Mouse (Mus musculus) MEL (cell line): ENCODE results near the gene Uox. TPM values are rescaled to one million over a fixed set of nuclear protein-coding genes. Genes with fewer than 3 reads are reported as not detected.
A peak's percentile ranks its signal among the peaks of the same experiment; 100 is the strongest.

Experiments
- DNase-seq: peaks from one replicate; pipeline ENCODE4 v3.0.0; 2011; ENCODE audit warnings: low read depth, low spot score
- H3K27ac ChIP-seq: 2 replicates; pipeline ENCODE4 v1.5.1; 2012; ENCODE audit warnings: low read depth, mild to moderate bottlenecking, control low read depth, low read length, moderate library complexity; ENCODE audit not compliant: control insufficient read depth
- H3K27me3 ChIP-seq, 2 experiments: fragments of 150-350 bp in 1 of 2; sonication (generic) in 1 of 2; 2 replicates each; pipeline ENCODE4 v1.6.1; 2012; ENCODE audit warnings: low read length in 2 of 2, mild to moderate bottlenecking in 2 of 2, improper control_type of control experiment in 1 of 2, moderate library complexity in 1 of 2; ENCODE audit not compliant: insufficient read depth in 2 of 2, control insufficient read depth in 1 of 2
- H3K36me3 ChIP-seq, 2 experiments: 2 replicates each; pipeline ENCODE4 v1.6.1; 2012 to 2014; ENCODE audit warnings: low read length in 2 of 2, improper control_type of control experiment in 1 of 2, inconsistent platforms in 1 of 2, mild to moderate bottlenecking in 1 of 2; ENCODE audit not compliant: insufficient read depth in 2 of 2, control insufficient read depth in 1 of 2
- H3K4me1 ChIP-seq, 2 experiments: fragments of 150-350 bp in 1 of 2; sonication (generic) in 1 of 2; 2 replicates each; pipeline ENCODE4 v1.6.1; 2012; ENCODE audit warnings: low read length in 2 of 2, improper control_type of control experiment in 1 of 2, mild to moderate bottlenecking in 1 of 2; ENCODE audit not compliant: insufficient read depth in 2 of 2, control insufficient read depth in 1 of 2
- H3K4me3 ChIP-seq, 2 experiments: fragments of 150-350 bp in 1 of 2; sonication (generic) in 1 of 2; 2 replicates each; pipeline ENCODE4 v1.5.1; 2012; ENCODE audit warnings: low read depth in 2 of 2, low read length in 2 of 2, mild to moderate bottlenecking in 2 of 2, moderate library complexity in 2 of 2, control low read depth in 1 of 2, improper control_type of control experiment in 1 of 2; ENCODE audit not compliant: control insufficient read depth in 1 of 2, insufficient read depth in 1 of 2
- H3K79me2 ChIP-seq: 2 replicates; pipeline ENCODE4 v1.6.1; 2012; ENCODE audit warnings: mild to moderate bottlenecking, low read length, moderate library complexity; ENCODE audit not compliant: control insufficient read depth, poor library complexity, insufficient read depth
- H3K9ac ChIP-seq: 2 replicates; pipeline ENCODE4 v1.6.1; 2012; ENCODE audit warnings: low read depth, mild to moderate bottlenecking, control low read depth, low read length, moderate library complexity; ENCODE audit not compliant: control insufficient read depth, poor library complexity, severe bottlenecking
- H3K9me3 ChIP-seq: fragments of 150-350 bp; sonication (generic); replicated peaks from 2 replicates; pipeline ENCODE4 v1.6.1; 2012; ENCODE audit warnings: mild to moderate bottlenecking, low read length, improper control_type of control experiment, moderate library complexity; ENCODE audit not compliant: insufficient read depth
- BHLHE40 ChIP-seq: IDR thresholded peaks from 2 replicates; pipeline ENCODE4 v1.6.1; 2012; ENCODE audit warnings: low read depth, mild to moderate bottlenecking, inconsistent platforms, low read length, improper control_type of control experiment, borderline replicate concordance
- CHD2 ChIP-seq: IDR thresholded peaks from 2 replicates; pipeline ENCODE4 v1.6.1; 2011; ENCODE audit warnings: low read length, improper control_type of control experiment
- CTCF ChIP-seq, 3 experiments: IDR thresholded peaks in 2 of 3; conservative IDR thresholded peaks in 1 of 3; 2 replicates each; pipeline ENCODE4 v1.5.1; 2011 to 2012; ENCODE audit warnings: low read length in 3 of 3, low read depth in 2 of 3, mild to moderate bottlenecking in 2 of 3, improper control_type of control experiment in 1 of 3, inconsistent platforms in 1 of 3, mixed read lengths in 1 of 3, moderate library complexity in 1 of 3; ENCODE audit not compliant: control insufficient read depth in 1 of 3, insufficient read depth in 1 of 3, poor library complexity in 1 of 3, severe bottlenecking in 1 of 3
- ELF1 ChIP-seq: IDR thresholded peaks from 2 replicates; pipeline ENCODE4 v1.6.1; 2014; ENCODE audit warnings: low read depth, mild to moderate bottlenecking, inconsistent platforms, low read length, improper control_type of control experiment, moderate library complexity
- ETS1 ChIP-seq: IDR thresholded peaks from 2 replicates; pipeline ENCODE4 v1.6.1; 2012; ENCODE audit warnings: low read depth, mild to moderate bottlenecking, inconsistent platforms, low read length, improper control_type of control experiment, moderate library complexity
- GATA1 ChIP-seq: IDR thresholded peaks from 2 replicates; pipeline ENCODE4 v1.6.1; 2011; ENCODE audit warnings: low read depth, low read length, improper control_type of control experiment
- KAT2A ChIP-seq: conservative IDR thresholded peaks from 2 replicates; pipeline ENCODE4 v1.6.1; 2012; ENCODE audit warnings: low read depth, low read length, improper control_type of control experiment, inconsistent platforms
- MEF2A ChIP-seq: IDR thresholded peaks from 2 replicates; pipeline ENCODE4 v1.6.1; 2014; ENCODE audit warnings: low read depth, mild to moderate bottlenecking, inconsistent platforms, low read length, improper control_type of control experiment; ENCODE audit not compliant: poor library complexity, insufficient replicate concordance, severe bottlenecking; ENCODE audit errors: extremely low read depth
- MYB ChIP-seq: IDR thresholded peaks from 2 replicates; pipeline ENCODE4 v1.6.1; 2011; ENCODE audit warnings: mild to moderate bottlenecking, low read depth, low read length, improper control_type of control experiment
- MYC ChIP-seq: IDR thresholded peaks from 2 replicates; pipeline ENCODE4 v1.6.1; 2011; ENCODE audit warnings: low read depth, mild to moderate bottlenecking, low read length, improper control_type of control experiment, moderate library complexity
- NELFE ChIP-seq: IDR thresholded peaks from 2 replicates; pipeline ENCODE4 v1.6.1; 2011; ENCODE audit warnings: low read depth, low read length, improper control_type of control experiment
- NRF1 ChIP-seq: IDR thresholded peaks from 2 replicates; pipeline ENCODE4 v1.6.1; 2014; ENCODE audit warnings: low read depth, mild to moderate bottlenecking, inconsistent platforms, low read length, improper control_type of control experiment, moderate library complexity; ENCODE audit not compliant: poor library complexity, insufficient read depth, severe bottlenecking
- POLR2AphosphoS2 ChIP-seq: IDR thresholded peaks from 2 replicates; pipeline ENCODE4 v1.6.1; 2011; ENCODE audit warnings: low read length, improper control_type of control experiment
- RAD21 ChIP-seq: IDR thresholded peaks from 2 replicates; pipeline ENCODE4 v1.6.1; 2011; ENCODE audit warnings: mild to moderate bottlenecking, low read depth, low read length, improper control_type of control experiment
- SIN3A ChIP-seq: IDR thresholded peaks from 2 replicates; pipeline ENCODE4 v1.6.1; 2012; ENCODE audit warnings: low read length, improper control_type of control experiment, inconsistent platforms
- SMC3 ChIP-seq: IDR thresholded peaks from 2 replicates; pipeline ENCODE4 v1.6.1; 2011; ENCODE audit warnings: low read depth, low read length, improper control_type of control experiment
- TAL1 ChIP-seq: IDR thresholded peaks from 2 replicates; pipeline ENCODE4 v1.6.1; 2012; ENCODE audit warnings: mild to moderate bottlenecking, inconsistent platforms, low read length, moderate library complexity, mixed read lengths
- TBP ChIP-seq: IDR thresholded peaks from 2 replicates; pipeline ENCODE4 v1.8.0; 2011; ENCODE audit warnings: low read depth, low read length, improper control_type of control experiment
- USF1 ChIP-seq: IDR thresholded peaks from 2 replicates; pipeline ENCODE4 v1.6.1; 2014; ENCODE audit warnings: low read depth, mild to moderate bottlenecking, inconsistent platforms, low read length, improper control_type of control experiment, moderate library complexity
- ZC3H11A ChIP-seq: IDR thresholded peaks from 2 replicates; pipeline ENCODE4 v1.6.1; 2012; ENCODE audit warnings: low read depth, mild to moderate bottlenecking, inconsistent platforms, low read length, improper control_type of control experiment
- ZKSCAN1 ChIP-seq: IDR thresholded peaks from 2 replicates; pipeline ENCODE4 v1.6.1; 2012; ENCODE audit warnings: low read depth, mild to moderate bottlenecking, inconsistent platforms, low read length, improper control_type of control experiment, moderate library complexity
- ZNF384 ChIP-seq: IDR thresholded peaks from 2 replicates; pipeline ENCODE4 v1.6.1; 2012; ENCODE audit warnings: low read depth, mild to moderate bottlenecking, inconsistent platforms, low read length, improper control_type of control experiment
- polyA plus RNA-seq, 2 experiments: library from polyadenylated mRNA; stranded (reverse) in 1 of 2; unstranded in 1 of 2; fragments of >175 nt in 1 of 2; fragments of >200 nt in 1 of 2; gene quantifications; 2 replicates each; pipeline versions ENCODE4 v1.2.1 to v1.2.4; 2012; ENCODE audit warnings: low replicate concordance in 2 of 2, low read depth in 1 of 2; ENCODE audit not compliant: insufficient read length in 2 of 2, insufficient read depth in 1 of 2, missing spikeins in 1 of 2
- total RNA-seq: library from RNA; depleted of rRNA; stranded (reverse); fragments of 300-350 nt; gene quantifications from 2 replicates; pipeline ENCODE4 v1.2.3, GENCODE M21; 2012

The Uox gene
- total and polyA plus RNA-seq, 3 experiments: not detected

DNA sequence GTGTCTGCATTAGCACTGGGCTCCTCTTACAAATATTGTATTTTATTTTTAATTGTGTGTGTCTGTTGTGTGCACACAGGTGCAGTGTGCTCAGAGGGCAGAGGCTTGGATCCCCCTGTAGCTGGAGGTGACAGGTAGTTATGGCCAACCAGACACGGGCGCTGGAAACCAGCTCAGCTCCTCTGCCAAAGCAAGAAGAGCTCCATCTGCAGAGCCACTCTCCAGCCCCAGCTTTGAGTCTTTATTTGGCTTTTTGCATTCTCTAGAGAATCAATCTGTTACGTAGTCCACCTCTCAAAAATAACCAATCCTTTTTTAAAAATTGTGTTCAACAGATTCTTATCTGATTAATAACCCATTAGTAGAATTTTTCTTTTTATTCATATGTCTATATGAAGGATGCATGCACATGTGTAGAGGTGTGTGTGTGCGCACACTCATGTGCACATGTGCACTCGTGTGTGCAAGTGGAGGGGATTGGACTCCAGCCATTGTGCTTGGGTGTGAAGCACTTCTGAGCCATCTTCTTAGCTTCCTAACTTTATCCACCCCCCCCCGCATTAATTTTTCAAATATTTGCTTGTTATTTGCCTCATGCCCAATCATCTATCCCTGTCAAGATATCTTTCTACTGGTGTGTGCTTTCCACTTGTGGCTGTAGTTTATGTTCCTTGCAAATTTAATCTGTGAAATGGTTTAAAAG, 29.1 kb downstream of the Uox start:
- DNase-seq: no peak
- H3K27me3 ChIP-seq: peaks cover 0 to 2% of the 10 kb centered on the region in 2 experiments; a peak in 1 of 4 replicates
- no peak overlapping the region for H3K4me3 ChIP-seq
- H3K27ac ChIP-seq: no peak overlapping the region
- no peaks in the 10 kb centered on the region for H3K9me3 ChIP-seq
- no peaks in the 10 kb centered on the region for H3K79me2 ChIP-seq
- H3K9ac ChIP-seq: no peak overlapping the region
- TF ChIP-seq ZC3H11A: no peak
- no peak for TF ChIP-seq CTCF (IDR thresholded peaks at IDR 0.05 in 2 of 3, conservative IDR thresholded peaks at IDR 0.05 in 1 of 3; ENCODE audit: control insufficient read depth in 1 of 3, insufficient read depth in 1 of 3, low read depth in 2 of 3, low read length in 3 of 3, poor library complexity in 1 of 3, severe bottlenecking in 1 of 3)
- TF ChIP-seq KAT2A: no peak
- TF ChIP-seq MYC: no peak
- no peak for TF ChIP-seq GATA1
- no peak for TF ChIP-seq USF1
- no peak for TF ChIP-seq NELFE
- no peak for TF ChIP-seq SMC3
- no peak for TF ChIP-seq TBP
- no peak for TF ChIP-seq TAL1
- TF ChIP-seq CHD2: no peak
- no peak for TF ChIP-seq NRF1
- no peak for TF ChIP-seq ELF1
- TF ChIP-seq POLR2AphosphoS2: no peak
- TF ChIP-seq MEF2A: no peak
- TF ChIP-seq ZKSCAN1: no peak
- no peak for TF ChIP-seq ZNF384
- TF ChIP-seq ETS1: no peak
- TF ChIP-seq SIN3A: no peak
- no peak for TF ChIP-seq MYB
- H3K36me3 ChIP-seq: no peaks in the 10 kb centered on the region
- no peaks in the 10 kb centered on the region for H3K4me1 ChIP-seq

DNA sequence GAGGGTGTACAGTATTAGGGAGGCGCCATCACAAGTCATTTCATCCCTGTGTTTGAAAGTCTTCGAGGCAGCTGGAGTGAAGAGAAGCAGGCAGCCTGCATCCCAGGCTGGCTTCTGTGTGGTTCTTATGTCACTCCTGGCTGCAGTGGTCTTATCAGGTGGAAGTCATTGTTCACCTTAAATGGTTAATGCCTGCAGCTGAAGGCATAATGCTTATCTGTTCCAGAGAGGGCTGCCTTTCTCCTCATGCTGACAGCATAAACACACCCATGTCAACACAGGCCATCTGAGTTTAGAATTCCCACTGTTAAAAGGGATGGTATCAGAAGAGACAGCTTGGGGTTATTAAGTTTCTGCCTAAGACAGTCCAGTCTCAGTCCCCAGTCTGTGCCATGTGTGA, 31.0 kb downstream of the Uox start:
- Histone ChIP-seq H3K4me3 (no peak overlapping the region), H3K27ac (no peak overlapping the region), H3K9ac (no peak overlapping the region), H3K9me3 (no peaks in the 10 kb centered on the region), H3K79me2 (no peaks in the 10 kb centered on the region), H3K4me1 (no peaks in the 10 kb centered on the region), H3K27me3 (peaks cover 0 to 2% of the 10 kb centered on the region in 2 experiments; a peak in 1 of 4 replicates), H3K36me3 (no peaks in the 10 kb centered on the region)
- peak; percentile 24 for DNase-seq
- TF ChIP-seq BHLHE40 (no peak), GATA1 (0 out of 2 replicates have a peak, but pooled peaks have one; percentile 20), RAD21 (no peak)
